Mouse (Mus musculus) retina, adult 2 months (tissue): ENCODE data around the gene Lrrc75b.
"Not testable (repeated sequence)": the region's sequence is repeated elsewhere in the genome, so short reads cannot be mapped to it uniquely, and the experiment has no call there.

ENCODE experiments used
- DNase-seq: peaks from one replicate; pipeline ENCODE4 v3.0.0-alpha.2; 2012; ENCODE audit warnings: low read depth, low spot score

Gene Lrrc75b

DNA sequence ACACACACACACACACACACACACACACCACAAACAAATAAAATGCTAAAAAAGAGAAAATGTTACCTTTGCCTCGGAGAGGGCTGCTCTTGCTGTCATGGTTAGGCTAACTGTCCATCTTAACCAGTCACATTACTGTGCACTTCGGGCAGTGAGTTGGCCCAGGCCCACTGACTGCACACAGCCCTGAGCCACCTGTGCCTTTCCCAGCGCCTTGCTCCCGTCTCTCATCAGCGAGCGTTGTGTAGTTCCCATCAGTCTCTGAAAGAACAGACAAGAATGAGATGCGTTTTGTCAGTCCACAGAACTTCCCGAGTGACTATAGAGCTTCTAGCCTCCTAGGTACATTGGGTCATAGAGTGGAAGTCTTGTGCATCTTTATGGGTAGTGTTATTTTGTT is 25.9 kb downstream of the Lrrc75b start:
- no peak for DNase-seq

DNA sequence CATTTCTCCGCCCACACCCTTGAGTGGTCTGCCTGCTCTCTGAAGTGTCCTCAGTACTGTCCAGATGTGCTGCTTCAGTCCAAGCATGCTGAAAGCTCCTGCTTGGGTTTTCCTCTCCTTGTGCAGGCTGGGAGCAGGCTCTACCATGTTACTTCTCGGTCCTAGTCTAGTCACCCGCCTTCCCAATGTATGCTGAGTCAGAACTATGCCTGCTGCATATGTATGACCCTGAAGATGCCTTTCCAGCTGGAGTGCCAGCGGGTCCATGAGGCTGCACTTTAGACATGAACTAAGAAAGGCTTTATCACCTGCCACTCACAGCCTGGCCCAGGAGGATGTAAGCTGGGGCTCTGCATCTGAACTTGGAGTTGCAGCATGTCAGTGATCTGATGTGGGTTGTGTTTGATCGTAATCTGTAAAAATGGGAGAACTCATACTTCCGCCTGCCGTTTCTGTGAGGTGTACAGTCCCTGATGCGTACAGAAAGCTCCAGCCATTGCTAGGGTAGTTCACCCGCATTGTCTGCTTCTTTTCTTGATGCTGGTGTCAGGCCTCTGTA is 28.5 kb downstream of the Lrrc75b start:
- DNase-seq = no peak

GRCm38 (mm10) chr10:75530322-75530721 is 29.8 kb downstream of the Lrrc75b start:
- DNase-seq = no peak

DNA sequence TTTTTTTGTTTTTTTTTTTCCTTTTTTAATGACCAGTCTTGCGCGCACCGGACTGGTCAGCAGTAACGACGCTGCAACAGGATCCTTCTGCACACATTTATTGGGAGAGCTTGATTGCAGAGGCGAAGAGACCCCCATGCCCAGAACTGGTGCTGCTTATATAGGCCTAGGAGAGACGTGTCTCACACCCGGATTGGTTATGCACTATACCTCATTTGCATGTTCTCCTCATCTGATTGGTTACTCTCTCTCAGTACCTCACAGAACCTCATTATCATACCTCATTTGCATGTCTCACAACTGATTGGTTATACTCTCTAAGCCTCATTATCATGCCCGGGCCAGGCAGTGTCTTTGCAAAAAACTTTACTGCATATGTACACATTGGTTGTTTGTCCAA is 34.7 kb downstream of the Lrrc75b start:
- not testable (repeated sequence) for DNase-seq

DNA sequence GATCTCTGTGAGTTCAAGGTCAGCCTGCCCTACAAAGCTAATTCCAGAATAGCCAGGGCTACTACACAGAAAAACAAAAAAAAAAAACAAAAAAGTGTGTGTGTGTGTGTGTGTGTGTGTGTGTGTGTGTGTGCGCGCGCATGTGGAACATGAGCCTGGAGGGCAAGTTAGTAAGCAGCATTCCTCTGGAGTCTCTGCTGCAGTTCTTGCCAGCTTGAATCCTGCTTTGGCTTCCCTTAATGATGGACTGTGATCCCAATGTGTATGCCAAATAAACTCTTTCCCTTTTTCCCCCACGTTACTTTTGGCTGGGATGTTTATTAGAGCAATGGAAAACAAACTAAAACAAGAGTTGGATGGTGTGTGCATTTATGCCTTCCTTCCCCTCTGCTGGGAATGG is 38.5 kb downstream of the Lrrc75b start:
- DNase-seq = no peak

- DNase-seq = no peak
Measured at GRCm38 (mm10) chr10:75520581-75520980, 39.5 kb downstream of the Lrrc75b start.

DNA sequence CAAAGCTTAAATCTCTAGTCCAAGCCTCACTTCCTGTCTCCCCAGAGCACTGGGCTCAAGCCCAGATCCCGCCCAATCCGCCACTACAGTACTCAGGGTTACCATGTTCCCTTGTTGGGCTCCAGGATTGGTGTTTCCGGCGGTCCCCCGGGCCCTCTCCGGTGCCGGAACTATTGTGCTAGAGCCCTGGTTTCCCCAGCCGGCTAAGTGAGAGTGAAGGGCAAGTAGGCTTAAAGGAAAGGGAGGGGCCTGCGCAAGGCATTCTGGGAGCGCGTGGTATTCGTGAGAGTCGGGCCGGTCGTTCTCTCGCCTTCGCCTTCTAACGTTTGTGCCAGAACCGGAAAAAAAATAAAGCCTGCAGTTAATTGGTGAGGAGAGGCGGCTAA is 42.4 kb downstream of the Lrrc75b start, which contains the start of gene Gucd1:
TSS of gene Gucd1 (minus strand) at position 215 of the 386 bp plus-strand sequence.
- DNase-seq = peak; percentile 94

DNA sequence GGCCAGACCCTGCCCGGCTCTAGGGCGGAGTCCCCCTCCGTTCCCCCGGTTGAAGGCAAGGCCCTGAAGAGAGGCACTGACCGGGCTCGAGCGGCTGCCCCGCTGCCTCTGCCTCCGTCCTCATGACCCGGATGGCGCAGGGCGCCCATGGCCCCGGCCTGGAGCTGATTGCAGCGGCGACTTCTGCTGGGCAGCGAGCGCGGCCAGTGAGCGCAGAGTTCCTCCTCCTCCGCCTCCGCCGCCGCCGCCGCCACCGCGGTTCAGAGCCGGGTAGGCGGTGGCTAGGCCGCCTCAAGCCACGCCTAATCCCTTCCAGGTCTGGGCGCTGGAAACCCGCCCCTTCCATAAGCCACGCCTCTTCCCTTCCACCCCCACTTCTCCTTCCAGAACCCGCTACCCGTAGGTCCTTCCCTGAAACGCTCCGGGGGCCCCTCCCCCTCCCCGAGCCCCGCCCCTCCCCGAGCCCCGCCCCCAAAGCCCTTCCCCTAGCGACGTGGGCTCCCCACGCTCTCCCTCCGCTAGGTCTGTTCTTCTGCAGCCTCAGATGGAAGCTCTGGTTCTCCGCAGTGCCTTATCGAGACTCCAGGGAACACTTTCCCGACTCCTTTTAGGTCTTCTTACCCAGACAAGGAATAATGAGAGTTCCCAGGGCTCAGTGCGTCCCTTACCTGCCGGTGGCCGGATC is 42.9 kb downstream of the Lrrc75b start, which contains the start of gene Snrpd3:
TSS of gene Snrpd3 (plus strand) at position 479 of the 685 bp plus-strand sequence.
- DNase-seq = peak; percentile 96

DNA sequence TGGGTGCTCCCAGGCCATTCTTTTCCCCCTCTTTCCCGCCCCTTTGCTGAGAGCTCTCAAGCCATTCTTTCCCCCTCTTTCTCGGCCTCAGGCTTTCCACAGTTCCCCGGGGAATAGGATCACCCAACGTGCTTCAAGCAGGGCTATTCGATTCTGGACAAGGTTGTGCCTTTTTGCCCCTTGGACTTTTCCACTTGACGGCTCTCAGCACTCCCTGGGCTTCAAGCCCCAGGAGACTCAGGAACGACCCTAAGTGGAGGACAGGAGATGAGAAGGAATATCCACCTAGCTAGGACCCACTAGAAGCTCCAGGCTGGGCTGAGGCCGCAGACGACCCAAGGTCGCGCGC is 43.4 kb downstream of the Lrrc75b start:
- no peak for DNase-seq

GRCm38 (mm10) chr10:75516038-75516723 is 43.9 kb downstream of the Lrrc75b start:
- no peak for DNase-seq

- DNase-seq = no peak
Measured at GRCm38 (mm10) chr10:75515216-75516037, 44.7 kb downstream of the Lrrc75b start.

DNA sequence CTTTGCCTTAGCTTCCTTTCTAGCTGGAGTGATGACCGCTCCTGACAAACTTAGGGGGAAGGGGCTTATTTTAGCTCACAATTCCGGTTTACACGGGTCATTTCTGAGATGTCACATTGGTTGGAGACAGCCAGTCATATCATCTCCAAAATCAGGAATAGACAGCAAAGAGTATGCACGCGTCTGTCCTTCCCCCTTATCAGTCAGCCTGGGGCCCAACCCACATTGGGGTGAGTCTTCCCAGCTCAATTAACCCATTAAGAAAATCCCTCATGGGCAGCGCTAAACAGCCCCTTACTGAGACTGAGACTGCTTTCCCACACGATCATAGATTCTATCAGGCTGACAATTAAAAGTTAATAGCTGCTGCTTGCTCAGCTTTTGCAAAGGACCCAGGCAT is 45.8 kb downstream of the Lrrc75b start:
- no peak for DNase-seq

DNA sequence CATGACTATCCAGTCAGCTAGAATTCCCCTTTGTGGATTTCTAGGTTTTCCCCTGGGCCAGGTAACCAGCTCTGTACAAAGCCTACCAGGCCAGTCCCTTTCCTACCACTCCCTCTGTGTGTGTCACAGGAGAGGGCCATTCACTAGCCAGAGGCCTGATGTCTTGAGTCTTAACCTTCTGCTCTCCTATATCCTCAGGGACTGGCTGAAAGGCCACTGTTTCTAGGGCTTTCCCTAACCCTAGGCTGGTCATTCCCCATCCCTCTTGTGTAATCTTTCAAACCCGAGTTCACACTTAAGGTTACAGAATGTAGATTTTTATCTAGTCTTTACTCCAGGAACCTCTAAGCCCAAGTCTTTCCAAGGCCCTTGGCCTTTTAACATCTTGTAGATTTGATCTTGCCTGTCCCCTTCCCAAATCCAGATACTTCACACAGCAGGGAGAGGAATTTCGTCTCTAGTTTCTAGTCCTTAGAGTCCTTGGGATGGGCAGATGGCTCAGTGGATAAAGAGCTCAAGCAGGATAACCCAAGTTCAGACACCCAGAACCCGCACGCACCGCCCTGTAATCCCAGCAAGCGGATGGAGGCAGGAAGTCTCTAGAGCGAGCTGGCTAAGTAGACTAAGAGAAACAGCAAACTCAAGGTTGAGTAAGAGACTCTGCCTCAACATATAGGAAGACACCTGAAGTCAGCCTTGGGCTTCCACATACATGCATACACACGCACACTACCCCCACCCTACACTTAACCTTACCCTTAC is 46.6 kb downstream of the Lrrc75b start:
- DNase-seq = peak; percentile 62

DNA sequence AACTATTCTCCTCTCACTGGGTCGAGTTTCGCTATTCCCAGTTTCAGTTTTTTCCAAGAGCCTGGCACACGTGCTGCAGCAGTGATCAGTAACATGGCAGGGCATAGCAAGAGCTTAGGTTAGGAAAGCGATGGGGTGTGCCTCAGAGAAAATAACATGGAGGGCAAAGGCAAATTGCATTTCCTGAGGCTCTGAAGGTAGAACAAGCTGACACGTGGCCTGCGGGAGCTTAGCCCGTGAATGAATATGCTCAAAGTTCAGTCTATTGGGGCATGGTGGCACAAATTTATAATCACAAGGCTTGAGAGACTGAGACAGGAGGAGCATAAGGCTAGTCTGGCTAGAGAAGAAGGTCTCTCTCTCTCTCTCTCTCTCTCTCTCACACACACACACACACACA is 47.3 kb downstream of the Lrrc75b start:
- no peak for DNase-seq

GRCm38 (mm10) chr10:75511897-75512296 is 48.2 kb downstream of the Lrrc75b start:
- no peak for DNase-seq

DNA sequence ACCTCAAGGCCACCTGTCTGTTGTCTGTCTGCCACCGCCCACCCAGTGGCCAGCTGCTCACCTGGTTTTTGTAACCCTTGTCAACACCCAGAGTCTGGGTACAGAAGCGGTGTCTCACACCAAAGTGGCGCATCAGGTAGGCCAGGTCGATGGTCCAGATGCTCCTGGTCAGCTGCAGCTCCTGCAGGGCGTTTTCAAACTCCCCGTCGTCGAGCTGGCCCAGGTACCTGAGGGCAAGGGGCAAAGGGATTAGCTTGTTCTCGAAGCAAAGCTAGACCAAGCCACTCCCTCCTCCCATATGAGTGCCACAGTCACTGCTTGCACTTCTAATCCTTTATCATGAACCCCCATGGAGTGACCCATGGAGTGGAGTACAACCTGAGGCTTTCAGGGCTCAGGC is 49.1 kb downstream of the Lrrc75b start:
- DNase-seq = no peak

DNA sequence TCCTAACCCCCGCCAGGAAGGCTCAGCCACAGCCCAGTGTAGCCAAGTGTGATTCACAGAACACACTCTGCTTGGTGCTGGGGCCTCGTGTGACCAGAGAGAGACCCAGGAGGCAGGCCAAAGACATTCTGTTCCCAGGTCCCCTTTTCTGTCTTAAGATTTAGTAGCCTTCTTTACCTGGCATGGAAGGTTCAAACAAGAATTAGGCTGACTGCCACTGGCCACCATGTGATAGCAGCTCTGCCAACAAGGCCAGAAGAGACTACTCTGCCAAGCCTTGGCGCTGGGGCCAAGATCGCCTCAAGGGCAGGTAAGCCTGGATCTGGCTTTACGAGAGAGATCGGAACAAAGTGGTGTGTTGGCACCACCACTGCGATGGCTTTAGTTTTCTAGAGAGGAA is 49.7 kb downstream of the Lrrc75b start:
- no peak for DNase-seq

- DNase-seq = not testable (repeated sequence)
Measured at GRCm38 (mm10) chr10:75505928-75506327, 54.2 kb downstream of the Lrrc75b start.

DNA sequence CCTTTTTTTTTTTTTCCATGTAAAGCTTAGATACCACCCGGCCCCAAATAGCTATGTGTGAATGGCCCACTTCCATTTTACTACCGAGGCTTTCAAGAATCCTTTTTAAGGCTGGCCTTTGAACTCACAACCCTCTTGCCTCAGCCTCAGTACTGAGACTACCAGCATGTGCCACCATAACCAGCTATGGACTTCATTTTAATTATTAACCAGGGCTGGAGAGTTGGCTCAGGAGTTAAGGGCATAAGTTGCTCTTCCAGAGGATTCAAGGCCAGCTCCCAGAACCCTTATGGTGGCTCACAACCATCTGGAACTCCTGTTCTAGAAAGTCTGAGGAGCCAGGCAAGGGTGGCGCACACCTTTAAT is 55.0 kb downstream of the Lrrc75b start:
- no peak for DNase-seq

GRCm38 (mm10) chr10:75504234-75505129 is 55.6 kb downstream of the Lrrc75b start:
- DNase-seq = no peak
